Mouse (Mus musculus) ES-E14 (cell line): ENCODE measurements at regions not wholly inside any gene's neighbourhood (a gene's known extent, or its start where the extent isn't known, plus 50 kb on each side); places are given as distances from the start of the nearest gene placed in this dataset.

Source experiments
- CHD2 ChIP-seq: IDR thresholded peaks from 2 replicates; pipeline ENCODE4 v1.6.1; 2014; ENCODE audit warnings: mild to moderate bottlenecking, low read depth, low read length, inconsistent platforms
- ZC3H11A ChIP-seq: IDR thresholded peaks from 2 replicates; pipeline ENCODE4 v1.6.1; 2012; ENCODE audit warnings: low read depth, mild to moderate bottlenecking, inconsistent platforms, low read length, borderline replicate concordance

GRCm38 (mm10) chr7:95502959-95503358 lies 668.1 kb upstream of the Tenm4 start:
- no peak for TF ChIP-seq ZC3H11A
- no peak for TF ChIP-seq CHD2
